Mouse (Mus musculus): ENCODE data around the gene Tbrg1. TPM values are rescaled to one million over a fixed set of nuclear protein-coding genes. Genes with fewer than 3 reads are reported as not detected.
A peak's percentile ranks its signal among the peaks of the same experiment; 100 is the strongest.

Tbrg1 gene
- polyA plus RNA-seq, 1 experiment = 93.3 TPM

DNA sequence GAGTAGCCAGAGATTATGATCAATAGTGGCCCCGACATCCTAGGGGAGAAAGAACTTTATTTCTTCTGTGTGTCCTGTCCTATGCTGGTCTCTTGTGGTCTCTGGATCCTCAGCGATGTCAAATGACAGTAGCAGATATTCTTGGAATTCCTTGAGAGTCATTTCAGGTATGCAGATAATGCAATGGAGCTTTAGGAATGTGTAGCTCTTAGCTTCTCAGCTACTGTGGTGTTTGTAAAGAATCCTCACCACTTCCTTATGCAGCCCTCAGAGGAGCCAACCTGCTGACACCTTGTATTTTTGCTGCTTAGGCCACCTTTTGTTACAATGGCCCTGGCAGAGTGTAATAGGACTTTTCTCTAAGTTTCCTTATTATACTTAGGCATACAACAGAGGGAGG lies 7.5 kb upstream of the Tbrg1 start:
- TF ChIP-seq E2F4 (IDR thresholded peaks at IDR 0.05; ENCODE audit: insufficient read depth) (no peak), REST (IDR thresholded peaks at IDR 0.05; ENCODE audit: insufficient read depth, insufficient read length) (no peak), MYOG (IDR thresholded peaks at IDR 0.05; ENCODE audit: control insufficient read depth in 1 of 3, insufficient read depth in 1 of 3, insufficient read length in 2 of 3, low read depth in 2 of 3) (no peak), TCF12 (IDR thresholded peaks at IDR 0.05; ENCODE audit: insufficient read depth, poor library complexity, severe bottlenecking) (no peak), TCF3 (IDR thresholded peaks at IDR 0.05; ENCODE audit: insufficient read length, low read depth) (no peak), POLR2A (IDR thresholded peaks at IDR 0.05; ENCODE audit: insufficient read length, low read depth) (no peak), CEBPB (IDR thresholded peaks at IDR 0.05; ENCODE audit: insufficient read depth, poor library complexity, severe bottlenecking) (no peak), SRF (IDR thresholded peaks at IDR 0.05; ENCODE audit: control insufficient read depth, insufficient read length, low read depth) (no peak), POLR2AphosphoS2 (IDR thresholded peaks at IDR 0.05; ENCODE audit: insufficient read length, low read depth) (no peak), MYOD1 (IDR thresholded peaks at IDR 0.05; ENCODE audit: control insufficient read depth in 1 of 3, insufficient read length in 2 of 3, low read depth in 2 of 3) (no peak), MAX (IDR thresholded peaks at IDR 0.05; ENCODE audit: low read depth) (no peak), USF1 (IDR thresholded peaks at IDR 0.05; ENCODE audit: low read depth) (no peak)
- Histone ChIP-seq H3K36me3 (ENCODE audit: control insufficient read depth, insufficient read depth) (no peaks in the 10 kb centered on the region), H3K4me2 (ENCODE audit: low read depth) (no peak overlapping the region), H3K27me3 (ENCODE audit: control insufficient read depth, insufficient read depth, insufficient read length) (peaks cover 9% of the 10 kb centered on the region), H3K79me2 (ENCODE audit: control insufficient read depth, insufficient read depth) (no peaks in the 10 kb centered on the region), H3ac (ENCODE audit: control insufficient read depth, insufficient read length) (no peak overlapping the region), H3K4me3 (no peak overlapping the region)

DNA sequence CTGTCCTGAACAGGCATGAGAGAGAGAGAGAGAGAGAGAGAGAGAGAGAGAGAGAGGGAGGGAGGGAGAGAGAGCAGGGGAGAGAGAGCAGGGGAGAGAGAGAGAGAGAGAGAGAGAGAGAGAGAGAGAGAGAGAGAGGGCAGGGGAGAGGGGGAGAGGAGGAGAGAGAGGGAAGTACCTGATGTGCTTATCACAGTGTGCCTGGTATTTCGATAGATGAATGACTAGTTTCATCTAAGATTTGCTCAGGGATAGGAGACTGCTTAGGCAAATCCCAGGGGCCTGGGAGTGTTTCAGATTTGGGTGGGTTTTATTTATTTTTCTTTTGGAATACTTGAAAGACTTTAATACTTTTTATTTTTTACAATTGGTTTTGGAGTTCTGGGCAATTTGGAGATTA lies 6.1 kb upstream of the Tbrg1 start:
- Histone ChIP-seq H3K27me3 (ENCODE audit: control insufficient read depth, insufficient read depth, insufficient read length) (peaks cover 9% of the 10 kb centered on the region), H3K36me3 (ENCODE audit: control insufficient read depth, insufficient read depth) (no peaks in the 10 kb centered on the region), H3K79me2 (ENCODE audit: control insufficient read depth, insufficient read depth) (no peaks in the 10 kb centered on the region), H3K4me2 (ENCODE audit: low read depth) (no peak overlapping the region), H3K4me3 (no peak overlapping the region), H3ac (ENCODE audit: control insufficient read depth, insufficient read length) (no peak overlapping the region)
- TF ChIP-seq MAX (IDR thresholded peaks at IDR 0.05; ENCODE audit: low read depth) = no peak
- no peak for TF ChIP-seq CEBPB (IDR thresholded peaks at IDR 0.05; ENCODE audit: insufficient read depth, poor library complexity, severe bottlenecking)
- TF ChIP-seq MYOD1 (IDR thresholded peaks at IDR 0.05; ENCODE audit: control insufficient read depth in 1 of 3, insufficient read length in 2 of 3, low read depth in 2 of 3) = no peak
- no peak for TF ChIP-seq E2F4 (IDR thresholded peaks at IDR 0.05; ENCODE audit: insufficient read depth)
- no peak for TF ChIP-seq TCF3 (IDR thresholded peaks at IDR 0.05; ENCODE audit: insufficient read length, low read depth)
- no peak for TF ChIP-seq REST (IDR thresholded peaks at IDR 0.05; ENCODE audit: insufficient read depth, insufficient read length)
- TF ChIP-seq POLR2A (IDR thresholded peaks at IDR 0.05; ENCODE audit: insufficient read length, low read depth) = no peak
- no peak for TF ChIP-seq TCF12 (IDR thresholded peaks at IDR 0.05; ENCODE audit: insufficient read depth, poor library complexity, severe bottlenecking)
- TF ChIP-seq POLR2AphosphoS2 (IDR thresholded peaks at IDR 0.05; ENCODE audit: insufficient read length, low read depth) = no peak

- Histone ChIP-seq H3K4me2 (ENCODE audit: low read depth) (no peak overlapping the region), H3ac (ENCODE audit: control insufficient read depth, insufficient read length) (no peak overlapping the region), H3K79me2 (ENCODE audit: control insufficient read depth, insufficient read depth) (peaks cover 20% of the 10 kb centered on the region), H3K36me3 (ENCODE audit: control insufficient read depth, insufficient read depth) (peaks cover 4% of the 10 kb centered on the region), H3K4me3 (no peak overlapping the region), H3K27me3 (ENCODE audit: control insufficient read depth, insufficient read depth, insufficient read length) (no peaks in the 10 kb centered on the region)
- TF ChIP-seq SRF (IDR thresholded peaks at IDR 0.05; ENCODE audit: control insufficient read depth, insufficient read length, low read depth) = no peak
- no peak for TF ChIP-seq E2F4 (IDR thresholded peaks at IDR 0.05; ENCODE audit: insufficient read depth)
- TF ChIP-seq USF1 (IDR thresholded peaks at IDR 0.05; ENCODE audit: low read depth) = no peak
- no peak for TF ChIP-seq TCF12 (IDR thresholded peaks at IDR 0.05; ENCODE audit: insufficient read depth, poor library complexity, severe bottlenecking)
- no peak for TF ChIP-seq TCF3 (IDR thresholded peaks at IDR 0.05; ENCODE audit: insufficient read length, low read depth)
- no peak for TF ChIP-seq MYOG (IDR thresholded peaks at IDR 0.05; ENCODE audit: control insufficient read depth in 1 of 3, insufficient read depth in 1 of 3, insufficient read length in 2 of 3, low read depth in 2 of 3)
- TF ChIP-seq MAX (IDR thresholded peaks at IDR 0.05; ENCODE audit: low read depth) = no peak
- TF ChIP-seq POLR2A (IDR thresholded peaks at IDR 0.05; ENCODE audit: insufficient read length, low read depth) = no peak
- TF ChIP-seq MYOD1 (IDR thresholded peaks at IDR 0.05; ENCODE audit: control insufficient read depth in 1 of 3, insufficient read length in 2 of 3, low read depth in 2 of 3) = no peak
- no peak for TF ChIP-seq REST (IDR thresholded peaks at IDR 0.05; ENCODE audit: insufficient read depth, insufficient read length)
- TF ChIP-seq CEBPB (IDR thresholded peaks at IDR 0.05; ENCODE audit: insufficient read depth, poor library complexity, severe bottlenecking) = no peak
These were observed 2.3 kb upstream of the Tbrg1 start for GRCm38 (mm10) chr9:37659413-37659812.

GRCm38 (mm10) chr9:37656439-37656881 lies 652 bp downstream of the Tbrg1 start:
- H3K4me2 ChIP-seq (ENCODE audit: low read depth) = peak overlapping the region; percentile 97
- peak overlapping the region; percentile 97 for H3K4me3 ChIP-seq
- H3K36me3 ChIP-seq (ENCODE audit: control insufficient read depth, insufficient read depth) = peaks cover 24% of the 10 kb centered on the region
- TF ChIP-seq REST (IDR thresholded peaks at IDR 0.05; ENCODE audit: insufficient read depth, insufficient read length) = no peak
- TF ChIP-seq POLR2AphosphoS2 (IDR thresholded peaks at IDR 0.05; ENCODE audit: insufficient read length, low read depth) = no peak
- TF ChIP-seq E2F4 (IDR thresholded peaks at IDR 0.05; ENCODE audit: insufficient read depth) = no peak
- no peak for TF ChIP-seq TCF3 (IDR thresholded peaks at IDR 0.05; ENCODE audit: insufficient read length, low read depth)
- TF ChIP-seq MYOG (IDR thresholded peaks at IDR 0.05; ENCODE audit: control insufficient read depth in 1 of 3, insufficient read depth in 1 of 3, insufficient read length in 2 of 3, low read depth in 2 of 3) = no peak
- no peak for TF ChIP-seq TCF12 (IDR thresholded peaks at IDR 0.05; ENCODE audit: insufficient read depth, poor library complexity, severe bottlenecking)
- no peak for TF ChIP-seq CEBPB (IDR thresholded peaks at IDR 0.05; ENCODE audit: insufficient read depth, poor library complexity, severe bottlenecking)
- TF ChIP-seq POLR2A (IDR thresholded peaks at IDR 0.05; ENCODE audit: insufficient read length, low read depth) = no peak
- no peak for TF ChIP-seq MYOD1 (IDR thresholded peaks at IDR 0.05; ENCODE audit: control insufficient read depth in 1 of 3, insufficient read length in 2 of 3, low read depth in 2 of 3)
- TF ChIP-seq MAX (IDR thresholded peaks at IDR 0.05; ENCODE audit: low read depth) = no peak
- no peak for TF ChIP-seq USF1 (IDR thresholded peaks at IDR 0.05; ENCODE audit: low read depth)
- TF ChIP-seq SRF (IDR thresholded peaks at IDR 0.05; ENCODE audit: control insufficient read depth, insufficient read length, low read depth) = no peak
- H3K27me3 ChIP-seq (ENCODE audit: control insufficient read depth, insufficient read depth, insufficient read length) = no peaks in the 10 kb centered on the region
- H3ac ChIP-seq (ENCODE audit: control insufficient read depth, insufficient read length) = peak overlapping the region; percentile 12
- peaks cover 20% of the 10 kb centered on the region for H3K79me2 ChIP-seq (ENCODE audit: control insufficient read depth, insufficient read depth)

Measured in myocyte (in vitro differentiated cells).